Mouse (Mus musculus) MEL (cell line): Measurements from ENCODE around the gene Ripor3. TPM values are rescaled to one million over a fixed set of nuclear protein-coding genes. Genes with fewer than 3 reads are reported as not detected.
"Not testable (repeated sequence)": the region's sequence is repeated elsewhere in the genome, so short reads cannot be mapped to it uniquely, and the experiment has no call there.

Experiments
- DNase-seq: peaks from one replicate; pipeline ENCODE4 v3.0.0; 2011; ENCODE audit warnings: low read depth, low spot score
- H3K27ac ChIP-seq: 2 replicates; pipeline ENCODE4 v1.5.1; 2012; ENCODE audit warnings: low read depth, mild to moderate bottlenecking, control low read depth, low read length, moderate library complexity; ENCODE audit not compliant: control insufficient read depth
- H3K27me3 ChIP-seq, 2 experiments: fragments of 150-350 bp in 1 of 2; sonication (generic) in 1 of 2; 2 replicates each; pipeline ENCODE4 v1.6.1; 2012; ENCODE audit warnings: low read length in 2 of 2, mild to moderate bottlenecking in 2 of 2, improper control_type of control experiment in 1 of 2, moderate library complexity in 1 of 2; ENCODE audit not compliant: insufficient read depth in 2 of 2, control insufficient read depth in 1 of 2
- H3K36me3 ChIP-seq, 2 experiments: 2 replicates each; pipeline ENCODE4 v1.6.1; 2012 to 2014; ENCODE audit warnings: low read length in 2 of 2, improper control_type of control experiment in 1 of 2, inconsistent platforms in 1 of 2, mild to moderate bottlenecking in 1 of 2; ENCODE audit not compliant: insufficient read depth in 2 of 2, control insufficient read depth in 1 of 2
- H3K4me1 ChIP-seq, 2 experiments: fragments of 150-350 bp in 1 of 2; sonication (generic) in 1 of 2; 2 replicates each; pipeline ENCODE4 v1.6.1; 2012; ENCODE audit warnings: low read length in 2 of 2, improper control_type of control experiment in 1 of 2, mild to moderate bottlenecking in 1 of 2; ENCODE audit not compliant: insufficient read depth in 2 of 2, control insufficient read depth in 1 of 2
- H3K4me3 ChIP-seq, 2 experiments: fragments of 150-350 bp in 1 of 2; sonication (generic) in 1 of 2; 2 replicates each; pipeline ENCODE4 v1.5.1; 2012; ENCODE audit warnings: low read depth in 2 of 2, low read length in 2 of 2, mild to moderate bottlenecking in 2 of 2, moderate library complexity in 2 of 2, control low read depth in 1 of 2, improper control_type of control experiment in 1 of 2; ENCODE audit not compliant: control insufficient read depth in 1 of 2, insufficient read depth in 1 of 2
- H3K79me2 ChIP-seq: 2 replicates; pipeline ENCODE4 v1.6.1; 2012; ENCODE audit warnings: mild to moderate bottlenecking, low read length, moderate library complexity; ENCODE audit not compliant: control insufficient read depth, poor library complexity, insufficient read depth
- H3K9ac ChIP-seq: 2 replicates; pipeline ENCODE4 v1.6.1; 2012; ENCODE audit warnings: low read depth, mild to moderate bottlenecking, control low read depth, low read length, moderate library complexity; ENCODE audit not compliant: control insufficient read depth, poor library complexity, severe bottlenecking
- H3K9me3 ChIP-seq: fragments of 150-350 bp; sonication (generic); replicated peaks from 2 replicates; pipeline ENCODE4 v1.6.1; 2012; ENCODE audit warnings: mild to moderate bottlenecking, low read length, improper control_type of control experiment, moderate library complexity; ENCODE audit not compliant: insufficient read depth
- BHLHE40 ChIP-seq: IDR thresholded peaks from 2 replicates; pipeline ENCODE4 v1.6.1; 2012; ENCODE audit warnings: low read depth, mild to moderate bottlenecking, inconsistent platforms, low read length, improper control_type of control experiment, borderline replicate concordance
- E2F4 ChIP-seq: IDR thresholded peaks from 2 replicates; pipeline ENCODE4 v1.6.1; 2011; ENCODE audit warnings: low read depth, low read length, improper control_type of control experiment, borderline replicate concordance
- ETS1 ChIP-seq: IDR thresholded peaks from 2 replicates; pipeline ENCODE4 v1.6.1; 2012; ENCODE audit warnings: low read depth, mild to moderate bottlenecking, inconsistent platforms, low read length, improper control_type of control experiment, moderate library complexity
- MAFK ChIP-seq: IDR thresholded peaks from 2 replicates; pipeline ENCODE4 v1.6.1; 2011; ENCODE audit warnings: low read depth, mild to moderate bottlenecking, low read length, improper control_type of control experiment, borderline replicate concordance
- MAX ChIP-seq: IDR thresholded peaks from 2 replicates; pipeline ENCODE4 v1.6.1; 2011; ENCODE audit warnings: low read length, improper control_type of control experiment
- MEF2A ChIP-seq: IDR thresholded peaks from 2 replicates; pipeline ENCODE4 v1.6.1; 2014; ENCODE audit warnings: low read depth, mild to moderate bottlenecking, inconsistent platforms, low read length, improper control_type of control experiment; ENCODE audit not compliant: poor library complexity, insufficient replicate concordance, severe bottlenecking; ENCODE audit errors: extremely low read depth
- MYC ChIP-seq: IDR thresholded peaks from 2 replicates; pipeline ENCODE4 v1.6.1; 2011; ENCODE audit warnings: low read depth, mild to moderate bottlenecking, low read length, improper control_type of control experiment, moderate library complexity
- TAL1 ChIP-seq: IDR thresholded peaks from 2 replicates; pipeline ENCODE4 v1.6.1; 2012; ENCODE audit warnings: mild to moderate bottlenecking, inconsistent platforms, low read length, moderate library complexity, mixed read lengths
- TCF12 ChIP-seq: IDR thresholded peaks from 2 replicates; pipeline ENCODE4 v1.6.1; 2014; ENCODE audit warnings: low read depth, mild to moderate bottlenecking, inconsistent platforms, low read length, improper control_type of control experiment, moderate library complexity
- USF1 ChIP-seq: IDR thresholded peaks from 2 replicates; pipeline ENCODE4 v1.6.1; 2014; ENCODE audit warnings: low read depth, mild to moderate bottlenecking, inconsistent platforms, low read length, improper control_type of control experiment, moderate library complexity
- ZKSCAN1 ChIP-seq: IDR thresholded peaks from 2 replicates; pipeline ENCODE4 v1.6.1; 2012; ENCODE audit warnings: low read depth, mild to moderate bottlenecking, inconsistent platforms, low read length, improper control_type of control experiment, moderate library complexity
- ZMIZ1 ChIP-seq: IDR thresholded peaks from 2 replicates; pipeline ENCODE4 v1.6.1; 2012; ENCODE audit warnings: low read depth, mild to moderate bottlenecking, inconsistent platforms, low read length, improper control_type of control experiment, moderate library complexity
- polyA plus RNA-seq, 2 experiments: library from polyadenylated mRNA; stranded (reverse) in 1 of 2; unstranded in 1 of 2; fragments of >175 nt in 1 of 2; fragments of >200 nt in 1 of 2; gene quantifications; 2 replicates each; pipeline versions ENCODE4 v1.2.1 to v1.2.4; 2012; ENCODE audit warnings: low replicate concordance in 2 of 2, low read depth in 1 of 2; ENCODE audit not compliant: insufficient read length in 2 of 2, insufficient read depth in 1 of 2, missing spikeins in 1 of 2
- total RNA-seq: library from RNA; depleted of rRNA; stranded (reverse); fragments of 300-350 nt; gene quantifications from 2 replicates; pipeline ENCODE4 v1.2.3, GENCODE M21; 2012

Ripor3 gene
- total and polyA plus RNA-seq, 3 experiments = not detected

DNA sequence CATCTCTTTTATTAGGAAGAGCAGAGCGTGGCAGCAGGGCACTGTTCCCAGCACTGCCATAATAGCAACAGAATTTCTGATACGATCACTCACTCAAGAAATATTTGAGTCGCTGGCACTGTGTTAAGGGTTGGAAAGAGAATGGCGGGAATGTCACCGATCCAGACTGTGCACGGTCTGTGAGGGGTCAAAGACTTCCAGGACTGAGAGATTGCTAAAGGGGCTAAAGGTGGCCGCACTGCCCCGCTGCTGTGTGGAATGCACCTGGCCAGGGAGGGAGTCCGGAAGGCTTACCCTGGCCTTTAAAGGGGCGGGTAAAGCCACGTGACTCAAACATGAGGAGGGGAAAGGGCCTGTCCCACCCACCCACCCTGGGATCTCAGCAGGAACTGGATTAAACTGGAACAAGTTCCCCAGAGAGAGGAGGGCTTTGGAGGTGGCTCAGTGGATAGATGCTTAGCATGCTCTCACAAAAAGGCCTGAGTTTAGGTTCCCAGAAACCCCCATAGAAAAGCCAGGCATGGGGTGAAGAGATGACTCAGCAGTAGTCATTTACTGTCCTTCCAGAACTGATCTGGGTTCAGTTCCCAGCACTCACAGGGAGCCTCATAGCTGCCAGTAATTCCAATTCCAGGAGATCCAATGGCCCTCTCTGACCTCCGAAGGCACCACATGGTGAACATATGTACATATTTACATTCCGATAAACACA is 48.2 kb upstream of the Ripor3 start:
- TF ChIP-seq MYC = no peak
- TF ChIP-seq MEF2A = no peak
- no peak for TF ChIP-seq TCF12
- no peak for TF ChIP-seq TAL1
- TF ChIP-seq USF1 = no peak
- TF ChIP-seq MAX = no peak
- TF ChIP-seq E2F4 = no peak
- no peak overlapping the region for H3K9ac ChIP-seq

GRCm38 (mm10) chr2:168057876-168058275 is 47.5 kb upstream of the Ripor3 start:
- H3K9me3 ChIP-seq, H3K4me1 ChIP-seq, DNase-seq, H3K4me3 ChIP-seq, H3K79me2 ChIP-seq, H3K9ac ChIP-seq, H3K27me3 ChIP-seq, H3K27ac ChIP-seq, H3K36me3 ChIP-seq: not testable (repeated sequence)

More for the DNA sequence above, 48.2 kb upstream of the Ripor3 start:
- Histone ChIP-seq H3K27me3 (no peaks in the 10 kb centered on the region), H3K79me2 (no peaks in the 10 kb centered on the region), H3K9me3 (no peaks in the 10 kb centered on the region), H3K4me3 (no peak overlapping the region), H3K27ac (no peak overlapping the region), H3K4me1 (no peaks in the 10 kb centered on the region), H3K36me3 (no peaks in the 10 kb centered on the region)
- DNase-seq = no peak

- Histone ChIP-seq H3K27me3 (peaks cover 0 to 2% of the 10 kb centered on the region in 2 experiments; a peak in 1 of 4 replicates), H3K27ac (no peak overlapping the region), H3K9ac (no peak overlapping the region), H3K9me3 (no peaks in the 10 kb centered on the region), H3K79me2 (no peaks in the 10 kb centered on the region), H3K36me3 (no peaks in the 10 kb centered on the region), H3K4me3 (no peak overlapping the region), H3K4me1 (no peaks in the 10 kb centered on the region)
- TF ChIP-seq MAFK = no peak
- no peak for TF ChIP-seq ZKSCAN1
- no peak for TF ChIP-seq ZMIZ1
- TF ChIP-seq BHLHE40 = no peak
- no peak for TF ChIP-seq TCF12
- no peak for TF ChIP-seq TAL1
- TF ChIP-seq ETS1 = no peak
- no peak for DNase-seq
These were observed 46.2 kb upstream of the Ripor3 start for GRCm38 (mm10) chr2:168056666-168056933.
